Mouse (Mus musculus): Measurements from ENCODE around the gene Col28a1.

DNA sequence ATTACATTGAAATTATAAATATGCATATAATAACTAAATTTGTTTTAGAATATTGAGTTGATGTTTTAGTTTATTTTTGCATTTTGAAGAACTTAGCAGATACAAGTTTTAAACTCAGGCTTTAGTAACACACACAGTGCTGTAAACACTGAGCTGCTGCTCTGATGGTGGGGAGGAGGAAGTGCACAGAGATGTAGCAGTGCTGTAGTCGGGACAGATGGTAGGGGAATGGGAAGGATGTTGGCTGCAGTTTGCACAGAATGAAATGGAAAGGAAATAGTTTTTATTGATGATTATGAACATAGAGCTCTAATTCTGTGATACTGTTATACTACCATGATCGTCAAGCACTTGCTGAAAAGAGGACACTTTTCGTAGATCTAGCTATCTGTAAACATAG, 34.6 kb upstream of the Col28a1 start:
- TF ChIP-seq CTCF (IDR thresholded peaks at IDR 0.05; ENCODE audit: low read depth, low read length): no peak
- no peak for TF ChIP-seq POLR2A (IDR thresholded peaks at IDR 0.05; ENCODE audit: borderline replicate concordance, low read depth, low read length)

Data from bone marrow macrophage, adult 2 months (primary cell).